Mouse (Mus musculus): ENCODE data around the gene Opn1sw.

- TF ChIP-seq CTCF (conservative IDR thresholded peaks at IDR 0.05; ENCODE audit: low read length) = no peak
- TF ChIP-seq NANOG (IDR thresholded peaks at IDR 0.05; ENCODE audit: borderline replicate concordance, low read length) = no peak
Measured at GRCm38 (mm10) chr6:29348371-29348724, 39.9 kb downstream of the Opn1sw start.
